Mouse (Mus musculus) olfactory bulb, adult 2 months (tissue): ENCODE measurements at regions not wholly inside any gene's neighbourhood (a gene's known extent, or its start where the extent isn't known, plus 50 kb on each side); places are given as distances from the start of the nearest gene placed in this dataset.

Source experiments
- H3K27ac ChIP-seq: fragments of 200-500 bp; 2 replicates; pipeline ENCODE4 v1.5.1; 2012; ENCODE audit warnings: low read depth, low read length; ENCODE audit not compliant: insufficient read depth
- H3K4me1 ChIP-seq: fragments of 200-500 bp; 2 replicates; pipeline ENCODE4 v1.6.1; 2012; ENCODE audit warnings: low read length; ENCODE audit not compliant: control insufficient read depth, insufficient read depth
- H3K4me3 ChIP-seq: fragments of 200-500 bp; 2 replicates; pipeline ENCODE4 v1.5.1; 2012; ENCODE audit warnings: mild to moderate bottlenecking, low read depth, low read length, moderate library complexity; ENCODE audit not compliant: insufficient read depth
- CTCF ChIP-seq: fragments of 200-500 bp; IDR thresholded peaks from 2 replicates; pipeline ENCODE4 v1.5.1; 2012; ENCODE audit warnings: low read depth, mild to moderate bottlenecking, low read length, moderate library complexity; ENCODE audit not compliant: insufficient read depth
- POLR2A ChIP-seq: fragments of 200-500 bp; IDR thresholded peaks from 2 replicates; pipeline ENCODE4 v1.6.1; 2012; ENCODE audit warnings: mild to moderate bottlenecking, low read depth, low read length, moderate library complexity; ENCODE audit not compliant: insufficient read depth
- WGBS: fragments of 180-500 bp; shearing (Covaris S2); methylation state at CpG from one replicate; pipeline ENCODE4 v1.1.7; 2018; 5-methylcytosine and 5-hydroxymethylcytosine counted together

DNA sequence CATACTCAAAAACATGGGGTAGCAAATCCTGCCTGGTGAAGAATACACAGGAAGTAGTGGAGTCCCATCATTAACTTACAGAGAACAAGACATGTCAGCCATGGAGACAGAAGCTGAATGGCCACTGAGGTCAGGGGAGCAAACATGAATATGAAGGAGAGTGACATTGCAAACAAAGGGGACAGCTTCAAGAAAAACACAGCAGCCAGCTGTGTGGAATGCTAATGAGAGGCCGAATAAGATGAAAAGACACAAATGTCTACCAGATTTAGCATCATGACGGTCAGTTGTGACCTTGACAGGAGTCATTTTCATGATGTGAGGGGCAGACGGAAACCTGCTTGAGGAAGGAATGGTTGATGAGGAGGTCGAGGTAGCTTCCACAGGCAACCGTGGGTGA is 167.7 kb downstream of the Pou4f1 start:
- Histone ChIP-seq H3K27ac (no peak overlapping the region), H3K4me1 (no peaks in the 10 kb centered on the region), H3K4me3 (no peak overlapping the region)
- 84% methylated on average over 5 of the region's 5 CpGs for whole genome bisulfite sequencing
- TF ChIP-seq CTCF (no peak), POLR2A (no peak)

DNA sequence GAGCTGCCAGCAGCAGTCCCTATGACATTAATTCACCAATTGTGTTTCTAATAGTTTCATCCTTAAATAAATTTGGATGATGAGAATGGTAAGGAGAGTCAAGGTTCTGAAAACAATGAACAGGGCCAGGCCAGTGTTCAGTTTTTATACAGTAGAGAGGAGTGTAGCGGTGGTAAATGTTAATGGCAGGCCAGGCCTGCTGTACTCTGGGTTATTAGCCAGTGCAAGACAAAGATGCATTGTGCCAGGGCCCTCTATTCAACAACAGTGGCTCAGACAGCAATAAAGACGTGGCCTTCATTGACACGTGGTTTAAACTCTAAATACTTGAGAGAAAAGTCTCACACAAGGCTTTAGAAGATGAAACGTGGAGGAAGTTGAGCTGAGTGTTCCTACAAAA is 169.5 kb downstream of the Pou4f1 start:
- H3K4me3 ChIP-seq, result no peak overlapping the region
- 60% methylated on average over 4 of the region's 4 CpGs for WGBS

DNA sequence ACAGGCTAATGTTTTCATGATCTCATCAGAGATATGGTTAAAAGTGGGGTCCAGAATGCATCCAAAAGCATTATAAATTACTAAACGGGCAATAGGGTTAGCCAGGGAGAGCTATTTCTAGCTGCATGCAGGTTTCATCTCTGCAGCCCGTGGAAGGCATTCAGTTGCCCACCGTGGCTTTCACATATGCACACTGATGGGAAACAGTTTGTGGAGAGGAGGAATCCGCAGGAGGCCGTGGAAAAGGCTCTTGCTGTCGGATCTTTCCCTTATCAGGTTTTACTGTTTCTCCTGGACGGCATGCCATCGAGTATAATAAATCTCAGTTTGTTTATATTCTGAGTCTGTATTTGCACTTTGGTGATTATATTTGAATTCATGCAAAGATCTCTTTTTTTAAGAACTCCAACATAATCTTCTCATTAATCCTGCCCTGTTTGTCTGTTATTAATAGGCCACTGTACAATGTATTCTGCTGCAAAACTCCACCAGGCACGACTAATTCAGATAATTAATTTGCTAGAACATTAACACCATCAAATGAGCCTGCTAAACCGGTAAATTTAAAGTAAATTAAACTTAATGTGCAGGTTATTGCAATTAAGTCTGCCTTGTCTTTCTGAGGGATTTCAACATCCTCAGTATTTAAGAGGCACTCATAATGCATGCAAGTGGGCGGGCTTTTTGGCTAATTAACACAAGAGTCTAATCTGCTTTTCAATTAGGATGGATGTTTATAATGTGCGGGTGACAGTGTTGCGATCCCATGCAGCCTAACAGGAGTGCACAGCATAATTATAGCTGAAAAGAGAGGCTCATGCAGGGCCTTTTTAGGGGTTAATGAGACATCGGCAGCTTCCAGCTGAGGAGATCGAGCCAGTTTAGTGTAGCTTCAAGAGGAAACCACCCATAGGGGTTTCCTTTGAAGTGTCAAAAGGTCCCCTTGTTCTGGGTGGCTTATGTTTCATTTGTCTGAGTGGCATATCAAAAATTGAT is 170.2 kb downstream of the Pou4f1 start:
- H3K27ac ChIP-seq, result no peak overlapping the region
- WGBS, result 47% methylated on average over 15 of the region's 15 CpGs

More for the DNA sequence above, 169.5 kb downstream of the Pou4f1 start:
- no peak for TF ChIP-seq POLR2A
- no peak for TF ChIP-seq CTCF
- Histone ChIP-seq H3K27ac (no peak overlapping the region), H3K4me1 (no peaks in the 10 kb centered on the region)

DNA sequence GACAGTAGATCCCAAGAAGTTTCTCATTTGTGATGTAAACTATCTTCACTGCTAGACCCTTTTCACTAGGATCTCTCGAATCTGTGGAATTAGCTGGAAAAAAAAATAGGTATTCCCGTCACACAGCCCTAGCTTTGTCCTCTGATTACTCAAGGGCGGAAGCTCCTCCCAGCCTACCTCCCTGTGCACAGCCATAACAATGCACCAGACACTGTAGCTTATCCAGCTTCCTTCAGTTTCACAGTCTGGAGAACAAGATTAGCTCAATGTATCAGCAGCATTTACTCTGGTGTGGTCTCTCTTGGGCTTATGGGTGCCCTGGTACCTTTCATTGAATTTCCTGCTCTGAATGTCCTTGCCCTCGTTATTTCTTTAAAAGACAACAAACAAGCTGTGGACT is 174.0 kb downstream of the Pou4f1 start:
- Histone ChIP-seq H3K4me1 (no peaks in the 10 kb centered on the region), H3K4me3 (no peak overlapping the region), H3K27ac (no peak overlapping the region)
- TF ChIP-seq CTCF, result no peak
- no peak for TF ChIP-seq POLR2A
- WGBS, result 39% methylated on average over 4 of the region's 4 CpGs

More for the DNA sequence above, 170.2 kb downstream of the Pou4f1 start:
- Histone ChIP-seq H3K4me3 (no peak overlapping the region), H3K4me1 (no peaks in the 10 kb centered on the region)
- TF ChIP-seq POLR2A (no peak), CTCF (no peak)

DNA sequence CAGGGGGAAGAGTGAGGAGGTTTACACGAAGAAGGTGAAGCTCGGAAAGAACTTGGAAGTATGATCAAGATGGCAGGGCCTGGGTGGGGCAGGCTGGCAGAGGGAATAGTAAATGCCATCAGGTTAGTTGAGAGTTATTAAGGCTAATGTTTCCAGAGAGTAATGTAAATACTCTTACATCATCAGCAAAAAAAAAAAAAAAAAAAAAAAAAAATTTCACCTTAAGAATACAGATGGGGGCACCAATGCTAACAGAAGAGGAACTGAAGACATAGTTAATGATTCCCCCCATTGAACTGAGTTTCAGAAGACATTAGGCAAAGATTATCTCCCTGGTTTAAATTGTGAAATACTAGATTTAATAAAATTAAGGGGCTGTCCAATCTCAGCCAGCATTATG is 174.7 kb downstream of the Pou4f1 start:
- 94% methylated on average over 2 of the region's 2 CpGs for WGBS
- no peak for TF ChIP-seq CTCF
- TF ChIP-seq POLR2A, result no peak
- Histone ChIP-seq H3K27ac (no peak overlapping the region), H3K4me1 (no peaks in the 10 kb centered on the region), H3K4me3 (no peak overlapping the region)

DNA sequence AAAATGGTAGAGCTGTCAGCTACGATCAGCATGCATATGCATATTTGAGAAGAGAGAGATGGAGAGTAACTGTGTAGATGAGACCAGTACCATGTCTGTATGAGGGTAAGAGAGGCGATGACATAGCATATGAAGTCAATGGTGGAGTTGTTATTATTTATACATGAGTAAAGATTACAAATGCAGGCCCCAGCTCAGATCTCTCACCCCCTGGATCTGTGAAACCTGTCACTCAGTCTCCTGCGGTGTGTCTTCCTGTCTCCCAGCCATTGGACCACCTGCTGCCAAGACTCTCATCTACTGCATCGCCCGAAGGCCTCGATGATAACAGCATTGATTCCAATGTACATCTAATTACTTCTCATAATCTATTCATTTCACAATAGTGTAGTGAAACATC is 187.4 kb downstream of the Pou4f1 start:
- TF ChIP-seq POLR2A (no peak), CTCF (no peak)
- WGBS, result 87% methylated on average over 6 of the region's 6 CpGs
- Histone ChIP-seq H3K4me3 (no peak overlapping the region), H3K4me1 (no peaks in the 10 kb centered on the region), H3K27ac (no peak overlapping the region)

DNA sequence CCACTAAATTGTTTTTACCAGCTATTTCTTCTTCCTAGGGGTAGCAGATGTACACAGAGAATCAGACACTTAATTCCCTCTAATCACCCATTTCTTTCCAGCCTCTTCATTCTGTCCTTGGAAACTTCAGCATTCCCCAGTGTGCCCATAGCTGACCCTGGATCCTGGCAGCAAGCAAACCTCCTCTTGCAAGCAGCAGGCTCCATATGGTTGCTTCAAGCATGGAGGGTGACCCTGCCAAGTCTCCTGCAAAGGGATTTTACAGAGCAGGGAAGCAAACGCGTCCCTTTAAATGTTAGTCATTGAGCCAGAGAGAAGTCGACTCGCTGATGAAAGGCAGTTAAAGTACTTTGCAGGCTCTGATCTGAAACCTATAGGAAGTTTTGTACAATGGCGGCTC is 187.9 kb downstream of the Pou4f1 start:
- WGBS, result 60% methylated on average over 5 of the region's 5 CpGs
- Histone ChIP-seq H3K4me1 (no peaks in the 10 kb centered on the region), H3K4me3 (no peak overlapping the region), H3K27ac (no peak overlapping the region)
- TF ChIP-seq POLR2A (no peak), CTCF (no peak)

DNA sequence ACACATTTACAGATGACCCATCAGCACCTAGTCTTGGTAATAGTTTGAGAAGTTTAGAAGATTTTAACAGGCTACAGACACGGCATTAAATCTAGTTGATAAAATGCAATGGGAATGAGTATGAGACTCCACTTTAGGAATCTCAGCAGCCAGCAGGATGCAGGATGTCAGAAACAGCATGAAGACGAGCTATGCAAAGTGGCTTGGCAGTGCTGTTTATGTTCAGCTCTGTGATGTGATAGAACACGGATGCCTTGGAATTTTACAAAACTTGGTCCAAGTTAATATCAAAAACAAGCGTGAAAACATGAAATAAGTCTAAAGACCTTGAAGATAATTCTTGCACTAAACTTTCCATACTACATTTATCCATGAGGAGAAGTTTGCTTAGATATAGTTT is 193.0 kb downstream of the Pou4f1 start:
- no peak overlapping the region for H3K27ac ChIP-seq
- WGBS, result 84% methylated on average over 4 of the region's 4 CpGs
- no peak overlapping the region for H3K4me3 ChIP-seq
- no peaks in the 10 kb centered on the region for H3K4me1 ChIP-seq
- TF ChIP-seq CTCF, result no peak
- TF ChIP-seq POLR2A, result no peak

DNA sequence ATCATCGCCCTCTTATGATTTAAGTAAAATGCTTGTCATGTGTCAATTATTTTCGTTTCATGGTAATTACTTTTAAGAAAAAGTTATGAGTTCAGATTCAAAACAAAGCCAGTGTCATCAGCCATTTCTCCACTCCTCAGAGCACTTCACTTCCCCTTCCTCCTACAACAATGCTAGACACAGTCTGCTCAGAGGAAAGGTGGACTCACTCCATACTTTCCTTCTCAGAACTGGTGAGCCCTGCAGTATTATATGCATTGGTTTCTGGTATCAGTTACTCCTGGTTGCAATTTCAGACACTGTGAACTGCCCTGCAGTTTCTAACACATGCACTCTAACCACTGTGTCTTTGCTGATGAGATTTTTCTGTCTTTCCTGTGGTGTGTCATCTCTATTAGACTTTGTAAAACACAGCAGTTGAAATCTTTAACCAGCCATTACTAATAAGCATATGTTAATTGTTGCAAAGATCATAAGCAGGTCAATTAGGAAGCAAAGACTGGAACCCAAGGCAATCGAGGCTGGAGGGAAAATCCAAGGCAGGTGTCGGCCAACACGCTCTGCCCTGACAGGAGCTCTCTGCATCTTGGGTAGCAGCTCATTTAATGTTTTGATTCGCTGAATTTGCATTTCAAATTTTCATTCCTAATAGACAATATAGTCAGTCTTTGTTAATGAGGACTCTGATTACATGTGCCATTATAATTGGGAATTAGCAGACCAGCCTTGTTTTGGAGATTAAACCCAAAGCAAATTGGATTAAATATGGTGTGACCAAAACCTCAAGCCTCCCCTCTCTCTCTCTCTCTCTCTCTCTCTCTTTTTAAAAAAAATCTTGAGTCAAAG is 202.7 kb downstream of the Pou4f1 start:
- H3K27ac ChIP-seq, result no peak overlapping the region
- TF ChIP-seq POLR2A, result no peak
- TF ChIP-seq CTCF, result no peak
- no peaks in the 10 kb centered on the region for H3K4me1 ChIP-seq
- H3K4me3 ChIP-seq, result no peak overlapping the region
- WGBS, result 51% methylated on average over 6 of the region's 6 CpGs
